Mouse (Mus musculus) neural tube, embryonic 15.5 days (tissue): ENCODE results near the gene Gm8879. TPM values are rescaled to one million over a fixed set of nuclear protein-coding genes. Genes with fewer than 3 reads are reported as not detected.
"Not testable (repeated sequence)": the region's sequence is repeated elsewhere in the genome, so short reads cannot be mapped to it uniquely, and the experiment has no call there.

ENCODE experiments used
- ATAC-seq: fragments of 200-750 bp; cut with Nextera tagmentation; 2 replicates; pipeline ENCODE4 v1.8.0; 2017; ENCODE audit warnings: mild to moderate bottlenecking, moderate TSS enrichment, moderate library complexity; ENCODE audit not compliant: low FRiP score
- H3K27ac ChIP-seq: fragments of 300-500 bp; sonication (generic); replicated peaks from 2 replicates; pipeline ENCODE4 v1.5.1; 2015; ENCODE audit warnings: mild to moderate bottlenecking, inconsistent platforms
- H3K27me3 ChIP-seq: fragments of 300-500 bp; sonication (generic); replicated peaks from 2 replicates; pipeline ENCODE4 v1.6.1; 2015; ENCODE audit warnings: inconsistent platforms
- H3K36me3 ChIP-seq: fragments of 300-500 bp; sonication (generic); 2 replicates; pipeline ENCODE4 v1.6.1; 2015; ENCODE audit warnings: inconsistent platforms
- H3K4me1 ChIP-seq: fragments of 300-500 bp; sonication (generic); 2 replicates; pipeline ENCODE4 v1.6.1; 2015; ENCODE audit warnings: inconsistent platforms
- H3K4me2 ChIP-seq: fragments of 300-500 bp; sonication (generic); 2 replicates; pipeline ENCODE4 v1.6.1; 2015; ENCODE audit warnings: inconsistent platforms, mild to moderate bottlenecking, moderate library complexity
- H3K4me3 ChIP-seq: fragments of 300-500 bp; sonication (generic); replicated peaks from 2 replicates; pipeline ENCODE4 v1.5.1; 2015; ENCODE audit warnings: mild to moderate bottlenecking, inconsistent platforms
- H3K9ac ChIP-seq: fragments of 300-500 bp; sonication (generic); replicated peaks from 2 replicates; pipeline ENCODE4 v1.6.1; 2015; ENCODE audit warnings: mild to moderate bottlenecking, inconsistent platforms
- H3K9me3 ChIP-seq: fragments of 300-500 bp; sonication (generic); replicated peaks from 2 replicates; pipeline ENCODE4 v1.6.1; 2016; ENCODE audit warnings: inconsistent platforms
- WGBS: fragments of 180-500 bp; shearing (Covaris S2); methylation state at CpG from one replicate; pipeline ENCODE4 v1.1.7; 2015; ENCODE audit warnings: mixed read lengths; 5-methylcytosine and 5-hydroxymethylcytosine counted together
- polyA plus RNA-seq: library from polyadenylated mRNA; unstranded; fragments of >200 nt; fragmentation: Nextera tagmentation; extraction: Ambion mirVana; gene quantifications from 2 replicates; pipeline ENCODE4 v1.2.1, GENCODE M21; 2015

Gm8879 gene
- polyA plus RNA-seq: 0.45 TPM in 1 of 2 replicates, not detected in the other

GRCm38 (mm10) chr5:11127334-11127733 is at the start of gene Gm8879:
TSS of gene Gm8879 (plus strand) at chr5:11127634.
- H3K4me2 ChIP-seq, H3K27ac ChIP-seq, H3K4me1 ChIP-seq, H3K27me3 ChIP-seq, H3K9me3 ChIP-seq, H3K4me3 ChIP-seq, H3K36me3 ChIP-seq, ATAC-seq, H3K9ac ChIP-seq: not testable (repeated sequence)
- no CpG with 5 or more reads among the region's 3 CpGs for WGBS

GRCm38 (mm10) chr5:11138031-11138430 is 10.6 kb downstream of the Gm8879 start:
- H3K4me3 ChIP-seq, H3K4me2 ChIP-seq, H3K36me3 ChIP-seq, ATAC-seq, H3K9ac ChIP-seq, H3K9me3 ChIP-seq, H3K27ac ChIP-seq, H3K4me1 ChIP-seq, H3K27me3 ChIP-seq: not testable (repeated sequence)
- WGBS: 95% methylated on average over 12 of the region's 12 CpGs

Other genes starting within 250 kb of the Gm8879 start
- not detected in 2 replicates for gene Gm8871, start 179.8 kb upstream of the Gm8879 start, polyA plus RNA-seq
- not detected in 2 replicates for gene Gm8857, start 179.8 kb upstream of the Gm8879 start, polyA plus RNA-seq
- gene Gm5861, start 55.4 kb downstream of the Gm8879 start, polyA plus RNA-seq: not detected in 2 replicates
- gene Gm8890, start 128.4 kb downstream of the Gm8879 start, polyA plus RNA-seq: 0.96 TPM in 1 of 2 replicates, not detected in the other
- not detected in 2 replicates for gene Speer1, start 213.9 kb downstream of the Gm8879 start, polyA plus RNA-seq